Mouse (Mus musculus): ENCODE data around the gene Ttc7b.

DNA sequence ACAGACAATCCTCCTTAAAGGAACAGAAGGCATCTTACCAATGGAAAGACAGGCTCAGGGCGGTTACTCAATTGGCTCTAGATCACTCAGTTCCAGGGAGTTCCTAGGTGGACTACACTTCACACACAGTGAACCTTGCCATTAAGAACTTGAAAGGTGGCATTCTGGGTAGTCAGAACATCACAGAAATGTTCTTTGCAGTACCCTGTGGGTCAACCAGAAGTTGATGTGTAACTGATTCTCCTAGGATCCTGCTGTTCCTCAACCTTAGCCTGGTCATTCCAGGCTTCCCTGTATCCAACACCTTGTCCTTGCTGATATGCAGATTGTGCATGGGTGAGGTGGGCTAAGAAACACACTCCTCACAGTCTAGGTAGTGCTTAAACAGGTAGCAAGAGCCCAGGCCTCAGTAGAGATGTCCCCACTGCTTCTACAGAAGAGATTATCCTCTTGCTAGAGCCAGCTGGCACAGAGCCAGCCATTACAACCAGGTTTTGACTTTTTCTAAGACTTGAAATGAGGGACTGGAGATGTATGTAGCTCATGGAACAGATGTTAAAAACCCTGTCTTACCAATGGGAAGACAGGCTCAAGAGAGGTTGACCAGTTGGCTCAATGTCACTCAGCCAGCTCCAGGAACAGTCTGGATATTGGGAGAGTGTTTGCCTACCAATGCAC lies 4.3 kb downstream of the Ttc7b start:
- no peak for TF ChIP-seq POLR2A (IDR thresholded peaks at IDR 0.05; ENCODE audit: insufficient read length, low read depth)
- TF ChIP-seq SRF (IDR thresholded peaks at IDR 0.05; ENCODE audit: control insufficient read depth, insufficient read length, low read depth), result no peak
